Mouse (Mus musculus): ENCODE data around the gene Pld5. TPM values are rescaled to one million over a fixed set of nuclear protein-coding genes. Genes with fewer than 3 reads are reported as not detected.

Gene Pld5
- polyA plus RNA-seq, 2 experiments: 0.53 to 0.65 TPM

GRCm38 (mm10) chr1:176174971-176175370 lies 100.1 kb downstream of the Pld5 start:
- no peaks in the 10 kb centered on the region for H3K36me3 ChIP-seq (ENCODE audit: control insufficient read depth, insufficient read depth, low read length)
- H3K4me3 ChIP-seq (replicated peaks; ENCODE audit: low read length): no peak overlapping the region
- no peak overlapping the region for H3K4me2 ChIP-seq (replicated peaks; ENCODE audit: low read depth, low read length, severe bottlenecking)
- H3K27ac ChIP-seq (replicated peaks; ENCODE audit: low read depth, low read length): no peak overlapping the region
- no peaks in the 10 kb centered on the region for H3K4me1 ChIP-seq (ENCODE audit: control insufficient read depth, insufficient read depth, low read length)
- DNase-seq (ENCODE audit: low spot score) (no peak), ATAC-seq (ENCODE audit: low FRiP score, low read depth) (no peak)
- H3K9ac ChIP-seq (ENCODE audit: low read depth, low read length, severe bottlenecking): no peak overlapping the region
- no peaks in the 10 kb centered on the region for H3K27me3 ChIP-seq (ENCODE audit: control insufficient read depth, insufficient read depth, low read length)
- H3K9me3 ChIP-seq (ENCODE audit: control insufficient read depth, low read length): no peaks in the 10 kb centered on the region
- WGBS: 72% methylated on average over 1 of the region's 1 CpGs
- TF ChIP-seq POLR2A (IDR thresholded peaks at IDR 0.05; ENCODE audit: borderline replicate concordance, extremely low read depth, insufficient read depth, insufficient read length): no peak

- WGBS: 55% methylated on average over 5 of the region's 5 CpGs
- no peaks in the 10 kb centered on the region for H3K27me3 ChIP-seq (ENCODE audit: control insufficient read depth, insufficient read depth, low read length)
- H3K36me3 ChIP-seq (ENCODE audit: control insufficient read depth, insufficient read depth, low read length): no peaks in the 10 kb centered on the region
- no peak overlapping the region for H3K4me3 ChIP-seq (replicated peaks; ENCODE audit: low read length)
- no peaks in the 10 kb centered on the region for H3K9me3 ChIP-seq (ENCODE audit: control insufficient read depth, low read length)
- no peak overlapping the region for H3K9ac ChIP-seq (ENCODE audit: low read depth, low read length, severe bottlenecking)
- H3K4me1 ChIP-seq (ENCODE audit: control insufficient read depth, insufficient read depth, low read length): no peaks in the 10 kb centered on the region
- H3K27ac ChIP-seq (replicated peaks; ENCODE audit: low read depth, low read length): no peak overlapping the region
- no peak overlapping the region for H3K4me2 ChIP-seq (replicated peaks; ENCODE audit: low read depth, low read length, severe bottlenecking)
- ATAC-seq (ENCODE audit: low FRiP score, low read depth) (no peak), DNase-seq (ENCODE audit: low spot score) (no peak)
- TF ChIP-seq POLR2A (IDR thresholded peaks at IDR 0.05; ENCODE audit: borderline replicate concordance, extremely low read depth, insufficient read depth, insufficient read length): no peak
Measured at GRCm38 (mm10) chr1:176167784-176168183, 107.3 kb downstream of the Pld5 start.

- WGBS: 66% methylated on average over 2 of the region's 2 CpGs
- no peaks in the 10 kb centered on the region for H3K27me3 ChIP-seq (ENCODE audit: control insufficient read depth, insufficient read depth, low read length)
- no peak overlapping the region for H3K4me3 ChIP-seq (replicated peaks; ENCODE audit: low read length)
- H3K27ac ChIP-seq (replicated peaks; ENCODE audit: low read depth, low read length): no peak overlapping the region
- no peak for TF ChIP-seq POLR2A (IDR thresholded peaks at IDR 0.05; ENCODE audit: borderline replicate concordance, extremely low read depth, insufficient read depth, insufficient read length)
- no peak overlapping the region for H3K4me2 ChIP-seq (replicated peaks; ENCODE audit: low read depth, low read length, severe bottlenecking)
- no peaks in the 10 kb centered on the region for H3K36me3 ChIP-seq (ENCODE audit: control insufficient read depth, insufficient read depth, low read length)
- no peaks in the 10 kb centered on the region for H3K4me1 ChIP-seq (ENCODE audit: control insufficient read depth, insufficient read depth, low read length)
- H3K9me3 ChIP-seq (ENCODE audit: control insufficient read depth, low read length): no peaks in the 10 kb centered on the region
- no peak for DNase-seq (ENCODE audit: low spot score)
- ATAC-seq (ENCODE audit: low FRiP score, low read depth): no peak
- no peak overlapping the region for H3K9ac ChIP-seq (ENCODE audit: low read depth, low read length, severe bottlenecking)
Measured at GRCm38 (mm10) chr1:176167114-176167513, 108.0 kb downstream of the Pld5 start.

- no peaks in the 10 kb centered on the region for H3K27me3 ChIP-seq (ENCODE audit: control insufficient read depth, insufficient read depth, low read length)
- DNase-seq (ENCODE audit: low spot score): peak; percentile 7
Measured at GRCm38 (mm10) chr1:176145306-176145705, 129.8 kb downstream of the Pld5 start.

GRCm38 (mm10) chr1:176134379-176134778 lies 140.7 kb downstream of the Pld5 start:
- 96% methylated on average over 8 of the region's 8 CpGs for WGBS
- no peak for ATAC-seq (ENCODE audit: low FRiP score, low read depth)
- no peaks in the 10 kb centered on the region for H3K4me1 ChIP-seq (ENCODE audit: control insufficient read depth, insufficient read depth, low read length)
- H3K9me3 ChIP-seq (ENCODE audit: control insufficient read depth, low read length): no peaks in the 10 kb centered on the region
- H3K4me2 ChIP-seq (replicated peaks; ENCODE audit: low read depth, low read length, severe bottlenecking): no peak overlapping the region
- no peak for TF ChIP-seq POLR2A (IDR thresholded peaks at IDR 0.05; ENCODE audit: borderline replicate concordance, extremely low read depth, insufficient read depth, insufficient read length)
- H3K27me3 ChIP-seq (ENCODE audit: control insufficient read depth, insufficient read depth, low read length): no peaks in the 10 kb centered on the region
- no peak overlapping the region for H3K27ac ChIP-seq (replicated peaks; ENCODE audit: low read depth, low read length)
- DNase-seq (ENCODE audit: low spot score): no peak
- H3K9ac ChIP-seq (ENCODE audit: low read depth, low read length, severe bottlenecking): no peak overlapping the region
- H3K4me3 ChIP-seq (replicated peaks; ENCODE audit: low read length): no peak overlapping the region
- H3K36me3 ChIP-seq (ENCODE audit: control insufficient read depth, insufficient read depth, low read length): no peaks in the 10 kb centered on the region

More at GRCm38 (mm10) chr1:176145306-176145705, 129.8 kb downstream of the Pld5 start:
- WGBS: 71% methylated on average over 6 of the region's 6 CpGs
- no peak overlapping the region for H3K4me3 ChIP-seq (replicated peaks; ENCODE audit: low read length)
- ATAC-seq (ENCODE audit: low FRiP score, low read depth): no peak
- no peak overlapping the region for H3K4me2 ChIP-seq (replicated peaks; ENCODE audit: low read depth, low read length, severe bottlenecking)
- no peak overlapping the region for H3K27ac ChIP-seq (replicated peaks; ENCODE audit: low read depth, low read length)
- no peaks in the 10 kb centered on the region for H3K4me1 ChIP-seq (ENCODE audit: control insufficient read depth, insufficient read depth, low read length)
- H3K9me3 ChIP-seq (ENCODE audit: control insufficient read depth, low read length): no peaks in the 10 kb centered on the region
- H3K9ac ChIP-seq (ENCODE audit: low read depth, low read length, severe bottlenecking): no peak overlapping the region
- no peak for TF ChIP-seq POLR2A (IDR thresholded peaks at IDR 0.05; ENCODE audit: borderline replicate concordance, extremely low read depth, insufficient read depth, insufficient read length)
- H3K36me3 ChIP-seq (ENCODE audit: control insufficient read depth, insufficient read depth, low read length): no peaks in the 10 kb centered on the region

GRCm38 (mm10) chr1:176125771-176126170 lies 149.3 kb downstream of the Pld5 start:
- Histone ChIP-seq H3K36me3 (ENCODE audit: control insufficient read depth, insufficient read depth, low read length) (no peaks in the 10 kb centered on the region), H3K9ac (ENCODE audit: low read depth, low read length, severe bottlenecking) (no peak overlapping the region), H3K4me3 (replicated peaks; ENCODE audit: low read length) (no peak overlapping the region), H3K9me3 (ENCODE audit: control insufficient read depth, low read length) (no peaks in the 10 kb centered on the region), H3K4me2 (replicated peaks; ENCODE audit: low read depth, low read length, severe bottlenecking) (no peak overlapping the region), H3K4me1 (ENCODE audit: control insufficient read depth, insufficient read depth, low read length) (no peaks in the 10 kb centered on the region), H3K27ac (replicated peaks; ENCODE audit: low read depth, low read length) (no peak overlapping the region), H3K27me3 (ENCODE audit: control insufficient read depth, insufficient read depth, low read length) (no peaks in the 10 kb centered on the region)
- WGBS: 63% methylated on average over 2 of the region's 2 CpGs
- no peak for ATAC-seq (ENCODE audit: low FRiP score, low read depth)
- DNase-seq (ENCODE audit: low spot score): no peak
- TF ChIP-seq POLR2A (IDR thresholded peaks at IDR 0.05; ENCODE audit: borderline replicate concordance, extremely low read depth, insufficient read depth, insufficient read length): no peak

Measured in limb, embryonic 14.5 days (tissue).